Comparison of ENCODE assay signal across 8 mouse cellular contexts in genomic region chr12:86795076-86795837, GRCm38 (mm10).
DNase-seq lines count a peak whose midpoint lies in the region; ATAC-seq and TF ChIP-seq lines count a peak whose summit lies in the region.

No protein-coding gene starts in this region.

- H3K9me3 ChIP-seq in lung, embryonic 14.5 days (ENCODE audit: low read depth, low read length) = no peaks in the 10 kb centered on the region
- no peaks in the 10 kb centered on the region for H3K9me3 ChIP-seq in hindbrain, embryonic 14.5 days (ENCODE audit: control insufficient read depth, low read length)
- H3K9me3 ChIP-seq in midbrain, embryonic 15.5 days = no peaks in the 10 kb centered on the region

- 46% methylated on average over 7 of the region's 7 CpGs for whole genome bisulfite sequencing in lung, embryonic 14.5 days
- 57% methylated on average over 7 of the region's 7 CpGs for WGBS in hindbrain, embryonic 14.5 days
- 52% methylated on average over 7 of the region's 7 CpGs for WGBS in midbrain, embryonic 15.5 days

- peak; percentile 36; the same call in 1 of the 2 replicates for TF ChIP-seq CTCF in lung, embryonic 14.5 days (IDR thresholded peaks at IDR 0.05; ENCODE audit: low read depth)

- H3K4me3 ChIP-seq in lung, embryonic 14.5 days (ENCODE audit: low read depth, low read length) = no peak overlapping the region
- H3K4me3 ChIP-seq in hindbrain, embryonic 14.5 days (replicated peaks; ENCODE audit: low read length) = no peak overlapping the region
- H3K4me3 ChIP-seq in midbrain, embryonic 15.5 days = no peak overlapping the region

- H3K27ac ChIP-seq in lung, embryonic 14.5 days (ENCODE audit: low read depth) = no peak overlapping the region
- peak overlapping the region; percentile 7; the same call in 1 of the 2 replicates for H3K27ac ChIP-seq in hindbrain, embryonic 14.5 days
- H3K27ac ChIP-seq in midbrain, embryonic 15.5 days = peak overlapping the region; percentile 18

- H3K9ac ChIP-seq in lung, embryonic 14.5 days = no peak overlapping the region
- H3K9ac ChIP-seq in hindbrain, embryonic 14.5 days = no peak overlapping the region
- no peak overlapping the region for H3K9ac ChIP-seq in midbrain, embryonic 15.5 days

- H3K4me2 ChIP-seq in lung, embryonic 14.5 days = no peak overlapping the region
- no peak overlapping the region for H3K4me2 ChIP-seq in hindbrain, embryonic 14.5 days (replicated peaks)
- H3K4me2 ChIP-seq in midbrain, embryonic 15.5 days = no peak overlapping the region

- no peaks in the 10 kb centered on the region for H3K36me3 ChIP-seq in lung, embryonic 14.5 days (ENCODE audit: insufficient read depth)
- no peaks in the 10 kb centered on the region for H3K36me3 ChIP-seq in hindbrain, embryonic 14.5 days (replicated peaks; ENCODE audit: control insufficient read depth, insufficient read depth)
- H3K36me3 ChIP-seq in midbrain, embryonic 15.5 days (replicated peaks) = no peaks in the 10 kb centered on the region

- no peak for DNase-seq in lung, embryonic 14.5 days
- DNase-seq in lung, postnatal 10 days = no peak
- no peak for DNase-seq in hindbrain, embryonic 14.5 days (ENCODE audit: low spot score)
- no peak for DNase-seq in adrenal gland, postnatal 10 days
- no peak for DNase-seq in embryo, embryonic 10 days (ENCODE audit: low spot score)
- DNase-seq in urinary bladder, postnatal 25 days (ENCODE audit: low spot score) = no peak

- 0 out of 2 replicates have a peak, but pooled peaks have one; percentile 22 for ATAC-seq in lung, embryonic 14.5 days (ENCODE audit: insufficient read depth)
- ATAC-seq in activated CD4-positive, CD25-positive, alpha-beta regulatory T cell, adult 4 months = peak; percentile 45
- peak; percentile 8; the same call in 1 of the 2 replicates for ATAC-seq in hindbrain, embryonic 14.5 days (ENCODE audit: low FRiP score)
- peak; percentile 50 for ATAC-seq in midbrain, embryonic 15.5 days (replicated peaks)

- peaks cover 12% of the 10 kb centered on the region for H3K4me1 ChIP-seq in lung, embryonic 14.5 days (ENCODE audit: insufficient read depth)
- peaks cover 27% of the 10 kb centered on the region for H3K4me1 ChIP-seq in hindbrain, embryonic 14.5 days (replicated peaks; ENCODE audit: control insufficient read depth, insufficient read depth, low read length)
- H3K4me1 ChIP-seq in midbrain, embryonic 15.5 days = peaks cover 35% of the 10 kb centered on the region

- H3K27me3 ChIP-seq in lung, embryonic 14.5 days (ENCODE audit: insufficient read depth, low read length) = no peaks in the 10 kb centered on the region
- H3K27me3 ChIP-seq in hindbrain, embryonic 14.5 days (ENCODE audit: control insufficient read depth, insufficient read depth, low read length) = no peaks in the 10 kb centered on the region
- no peaks in the 10 kb centered on the region for H3K27me3 ChIP-seq in midbrain, embryonic 15.5 days (replicated peaks)
